Mouse (Mus musculus) A20 (cell line): ENCODE results near the gene Trim45.
A peak's percentile ranks its signal among the peaks of the same experiment; 100 is the strongest.

Source experiments
- DNase-seq: peaks from one replicate; pipeline ENCODE4 v3.0.0-alpha.2; 2011; ENCODE audit warnings: low read depth, low spot score

Gene Trim45

GRCm38 (mm10) chr3:100921825-100922505 lies at the start of gene Trim45:
Gene Trim45, plus strand, starts transcription at chr3:100922202.
- DNase-seq: peak; percentile 99

GRCm38 (mm10) chr3:100877057-100877456 lies 44.9 kb upstream of the Trim45 start:
- no peak for DNase-seq

GRCm38 (mm10) chr3:100881403-100881802 lies 40.6 kb upstream of the Trim45 start:
- no peak for DNase-seq

- DNase-seq: no peak
Measured at GRCm38 (mm10) chr3:100881843-100882634, 40.0 kb upstream of the Trim45 start.

GRCm38 (mm10) chr3:100889234-100889633 lies 32.8 kb upstream of the Trim45 start:
- no peak for DNase-seq

- no peak for DNase-seq
Measured at GRCm38 (mm10) chr3:100890406-100890805, 31.6 kb upstream of the Trim45 start.

GRCm38 (mm10) chr3:100892383-100893335 lies 29.3 kb upstream of the Trim45 start:
- peak; percentile 21 for DNase-seq

- DNase-seq: no peak
Measured at GRCm38 (mm10) chr3:100895500-100895899, 26.5 kb upstream of the Trim45 start.

GRCm38 (mm10) chr3:100906128-100906527 lies 15.9 kb upstream of the Trim45 start:
- no peak for DNase-seq

- peak; percentile 43 for DNase-seq
Measured at GRCm38 (mm10) chr3:100906916-100907315, 15.1 kb upstream of the Trim45 start.

GRCm38 (mm10) chr3:100908594-100908993 lies 13.4 kb upstream of the Trim45 start:
- no peak for DNase-seq

GRCm38 (mm10) chr3:100910621-100911020 lies 11.4 kb upstream of the Trim45 start:
- DNase-seq: no peak

GRCm38 (mm10) chr3:100911026-100911425 lies 11.0 kb upstream of the Trim45 start:
- no peak for DNase-seq

GRCm38 (mm10) chr3:100911498-100912213 lies 10.3 kb upstream of the Trim45 start:
- DNase-seq: no peak

GRCm38 (mm10) chr3:100916844-100917243 lies 5.2 kb upstream of the Trim45 start:
- peak; percentile 74 for DNase-seq

GRCm38 (mm10) chr3:100920611-100921140 lies 1.3 kb upstream of the Trim45 start:
- DNase-seq: peak; percentile 31

GRCm38 (mm10) chr3:100922506-100923375 lies 739 bp downstream of the Trim45 start:
- DNase-seq: no peak

GRCm38 (mm10) chr3:100924065-100924732 lies 2.2 kb downstream of the Trim45 start:
- no peak for DNase-seq

- no peak for DNase-seq
Measured at GRCm38 (mm10) chr3:100925176-100925575, 3.2 kb downstream of the Trim45 start.
